Mouse (Mus musculus) forebrain, embryonic 10.5 days (tissue): Measurements from ENCODE around the gene Utp11. TPM values are rescaled to one million over a fixed set of nuclear protein-coding genes. Genes with fewer than 3 reads are reported as not detected.

ENCODE experiments used
- DNase-seq: peaks from one replicate; pipeline ENCODE4 v3.0.0-alpha.2; 2017; ENCODE audit warnings: low spot score; ENCODE audit errors: extremely low spot score
- H3K27ac ChIP-seq: fragments of 300-500 bp; sonication (generic); 2 replicates; pipeline ENCODE4 v1.5.1; 2016; ENCODE audit warnings: mild to moderate bottlenecking
- H3K27me3 ChIP-seq: fragments of 300-500 bp; sonication (generic); 2 replicates; pipeline ENCODE4 v1.6.1; 2016; ENCODE audit warnings: mild to moderate bottlenecking; ENCODE audit not compliant: poor library complexity, severe bottlenecking
- H3K36me3 ChIP-seq: fragments of 300-500 bp; sonication (generic); replicated peaks from 2 replicates; pipeline ENCODE4 v1.6.1; 2016; ENCODE audit warnings: mild to moderate bottlenecking, moderate library complexity
- H3K4me1 ChIP-seq: fragments of 300-500 bp; sonication (generic); 2 replicates; pipeline ENCODE4 v1.6.1; 2016
- H3K4me3 ChIP-seq: fragments of 300-500 bp; sonication (generic); 2 replicates; pipeline ENCODE4 v1.5.1; 2016; ENCODE audit warnings: mild to moderate bottlenecking, moderate library complexity
- H3K9me3 ChIP-seq: fragments of 300-500 bp; sonication (generic); 2 replicates; pipeline ENCODE4 v1.6.1; 2016; ENCODE audit warnings: mild to moderate bottlenecking, moderate library complexity
- WGBS: fragments of 180-500 bp; shearing (Covaris S2); methylation state at CpG from one replicate; pipeline ENCODE4 v1.1.7; 2016; 5-methylcytosine and 5-hydroxymethylcytosine counted together
- polyA plus RNA-seq: library from polyadenylated mRNA; unstranded; fragments of >200 nt; fragmentation: Nextera tagmentation; extraction: Ambion mirVana; gene quantifications from 2 replicates; pipeline ENCODE4 v1.2.1, GENCODE M21; 2016

Utp11 gene
- polyA plus RNA-seq, 1 experiment from 2014 or later, result 65.9 TPM

DNA sequence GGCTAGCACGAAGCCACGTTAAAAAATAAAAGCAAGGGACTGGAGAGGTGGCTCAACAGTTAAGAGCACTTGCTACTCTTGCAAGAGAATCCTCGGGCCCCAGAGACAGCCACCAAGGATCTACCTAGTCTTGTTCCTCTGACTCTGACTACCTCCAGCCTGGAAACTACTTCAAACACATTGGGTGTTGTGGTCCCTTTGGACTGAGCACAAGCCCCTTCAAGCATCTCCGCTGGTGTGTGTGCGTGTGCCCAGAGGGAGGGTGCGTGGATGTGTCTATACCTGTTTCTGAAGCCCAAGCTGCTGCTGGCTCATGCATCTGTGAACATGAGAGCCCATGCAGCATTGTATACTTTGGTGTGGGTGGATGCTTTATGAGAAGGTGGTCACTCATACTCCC is 17.4 kb downstream of the Utp11 start:
- peaks cover 38% of the 10 kb centered on the region for H3K4me1 ChIP-seq
- WGBS, result 89% methylated on average over 6 of the region's 6 CpGs
- H3K27ac ChIP-seq, result no peak overlapping the region
- H3K4me3 ChIP-seq, result no peak overlapping the region
- peaks cover 49% of the 10 kb centered on the region for H3K36me3 ChIP-seq
- peaks cover 39% of the 10 kb centered on the region for H3K27me3 ChIP-seq
- H3K9me3 ChIP-seq, result no peaks in the 10 kb centered on the region
- no peak for DNase-seq

GRCm38 (mm10) chr4:124675037-124675436 is 18.4 kb downstream of the Utp11 start:
- H3K27ac ChIP-seq, result no peak overlapping the region
- H3K27me3 ChIP-seq, result peaks cover 48% of the 10 kb centered on the region
- peaks cover 46% of the 10 kb centered on the region for H3K4me1 ChIP-seq
- H3K36me3 ChIP-seq, result peaks cover 40% of the 10 kb centered on the region
- no peaks in the 10 kb centered on the region for H3K9me3 ChIP-seq
- H3K4me3 ChIP-seq, result no peak overlapping the region
- WGBS, result 2% methylated on average over 4 of the region's 4 CpGs
- DNase-seq, result no peak

DNA sequence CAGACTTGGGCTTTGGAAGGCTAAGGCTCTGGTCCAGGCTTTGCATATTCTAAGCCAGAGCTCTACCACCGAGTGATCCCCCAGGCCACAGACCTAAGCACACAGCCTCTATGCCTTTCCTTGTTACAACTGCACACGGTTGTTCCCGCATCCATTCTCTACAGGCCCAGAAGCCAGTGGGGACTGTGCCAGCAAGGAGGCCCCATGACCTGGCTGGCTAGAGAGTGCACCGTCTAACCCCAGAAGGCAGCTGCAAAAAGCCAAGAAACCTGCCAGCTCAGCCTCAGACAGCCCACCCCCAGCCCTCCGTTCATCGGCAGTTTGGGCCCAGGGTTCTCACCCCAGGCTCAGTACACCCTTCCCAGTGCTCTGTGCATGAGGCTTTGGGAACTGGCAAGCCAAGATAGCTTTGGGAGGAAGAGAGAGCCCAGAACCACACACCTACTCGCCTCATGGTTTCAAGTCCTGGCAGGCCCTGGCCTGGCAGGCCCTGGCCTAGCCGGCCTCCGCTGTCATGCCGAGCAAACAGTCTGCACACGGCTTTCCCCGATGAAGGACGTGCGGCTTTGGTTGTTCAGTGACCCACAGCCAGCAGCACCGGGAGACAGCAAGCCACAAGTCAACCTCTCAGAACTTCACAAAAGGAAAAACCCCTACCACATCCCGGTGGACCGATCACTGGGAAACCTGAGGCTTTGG is 18.9 kb downstream of the Utp11 start:
- Histone ChIP-seq H3K4me3 (no peak overlapping the region), H3K27me3 (peaks cover 52% of the 10 kb centered on the region), H3K36me3 (peaks cover 35% of the 10 kb centered on the region), H3K27ac (peak overlapping the region; percentile 67), H3K4me1 (peaks cover 46% of the 10 kb centered on the region), H3K9me3 (no peaks in the 10 kb centered on the region)
- 54% methylated on average over 17 of the region's 17 CpGs for WGBS
- DNase-seq, result no peak

DNA sequence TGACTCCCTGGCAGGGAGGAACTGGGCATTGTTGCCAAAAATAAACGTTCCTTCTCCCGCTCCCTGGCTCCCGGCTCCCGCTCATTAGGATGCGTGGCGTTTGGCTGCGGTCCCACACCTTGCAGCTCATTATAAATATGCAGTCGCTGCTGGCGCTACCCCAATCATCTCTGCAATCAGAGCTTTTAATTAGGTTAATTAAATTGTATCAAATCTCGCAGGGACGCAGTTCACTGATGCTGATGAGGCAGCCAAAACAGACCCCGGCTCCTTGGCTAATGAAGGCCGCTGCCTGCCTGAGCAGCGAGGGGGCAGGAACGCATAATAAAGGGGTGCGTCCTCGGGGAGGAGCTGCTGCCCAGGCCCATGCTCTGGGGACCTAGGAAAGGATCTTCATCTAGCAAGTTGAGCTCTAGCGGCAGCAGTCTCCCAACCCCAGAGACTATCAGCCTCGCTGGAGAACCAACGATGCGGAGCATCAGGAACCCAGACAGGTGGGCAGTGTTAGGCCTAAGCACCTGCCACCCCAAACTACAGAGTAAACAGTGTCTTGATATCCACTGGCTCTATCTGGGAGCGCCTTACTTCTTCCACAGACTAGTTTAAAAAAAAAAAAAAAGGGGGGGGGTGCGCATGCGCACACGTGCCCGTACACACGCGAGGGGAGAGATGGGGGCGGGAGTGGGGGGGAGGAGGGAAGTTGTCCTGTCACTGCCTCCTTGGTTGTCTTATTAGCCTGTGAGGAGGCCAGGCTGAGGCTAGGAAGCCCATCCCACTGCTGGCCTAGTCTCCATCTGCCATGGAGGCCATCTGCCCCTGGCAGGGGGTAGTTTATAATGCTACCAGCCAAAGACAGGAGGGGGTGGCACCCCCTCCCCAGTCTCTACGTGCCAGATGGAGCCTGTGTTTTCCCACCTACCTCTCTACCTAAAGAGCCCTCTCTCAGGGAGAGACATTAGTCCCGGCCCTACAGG is 20.8 kb downstream of the Utp11 start:
- peak overlapping the region; percentile 52 for H3K27ac ChIP-seq

DNA sequence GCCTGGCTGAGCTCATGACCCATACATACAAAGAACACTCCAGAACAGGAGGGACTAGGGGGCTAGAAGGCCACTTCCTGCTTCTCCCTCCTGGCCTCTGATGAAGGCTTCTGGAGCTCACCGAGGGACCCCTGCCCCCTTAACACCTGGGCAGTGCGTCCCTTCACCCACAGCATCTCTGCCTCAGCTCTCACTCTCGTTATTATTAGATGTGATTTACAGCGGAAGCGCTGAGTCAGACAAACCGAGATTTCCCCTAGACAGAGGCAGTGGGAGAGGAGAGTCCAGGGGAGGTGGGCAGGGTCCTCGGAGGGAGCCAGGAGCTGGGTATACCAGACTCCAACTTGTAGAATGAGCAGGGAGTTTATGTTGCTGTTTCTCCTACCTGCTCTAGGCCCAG is 21.8 kb downstream of the Utp11 start:
- Histone ChIP-seq H3K9me3 (no peaks in the 10 kb centered on the region), H3K36me3 (peaks cover 7% of the 10 kb centered on the region), H3K27me3 (peaks cover 81% of the 10 kb centered on the region), H3K4me1 (peaks cover 71% of the 10 kb centered on the region), H3K4me3 (peak overlapping the region; percentile 36; the same call in 1 of the 2 replicates), H3K27ac (peak overlapping the region; percentile 52; the same call in 1 of the 2 replicates)
- DNase-seq, result no peak
- 35% methylated on average over 7 of the region's 7 CpGs for WGBS

More for the DNA sequence above, 20.8 kb downstream of the Utp11 start:
- peaks cover 60% of the 10 kb centered on the region for H3K4me1 ChIP-seq
- peak; percentile 48 for DNase-seq
- peak overlapping the region; percentile 36 for H3K4me3 ChIP-seq
- H3K27me3 ChIP-seq, result peaks cover 70% of the 10 kb centered on the region
- 3% methylated on average over 30 of the region's 31 CpGs for WGBS
- H3K36me3 ChIP-seq, result peaks cover 16% of the 10 kb centered on the region
- no peaks in the 10 kb centered on the region for H3K9me3 ChIP-seq

DNA sequence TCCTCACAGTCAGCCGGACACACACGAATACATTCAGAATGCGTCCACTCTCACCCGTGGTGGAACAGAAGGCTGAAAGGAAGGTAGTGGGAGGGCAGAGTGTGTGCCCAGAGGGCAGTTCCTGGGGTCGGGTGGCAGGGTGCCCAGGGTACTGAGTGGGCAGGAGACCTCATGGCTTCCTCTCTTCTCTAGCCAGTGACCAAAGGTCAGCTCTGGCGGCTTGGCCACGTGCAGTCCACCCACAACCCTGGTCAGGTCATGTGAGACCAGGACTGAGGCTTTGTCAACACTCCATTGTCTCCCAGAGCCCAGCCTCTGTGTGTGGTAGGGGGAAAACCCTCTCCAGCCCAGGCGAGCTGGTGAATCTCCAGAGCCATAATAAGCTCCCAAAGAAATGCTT is 23.2 kb downstream of the Utp11 start:
- H3K4me3 ChIP-seq, result no peak overlapping the region
- DNase-seq, result no peak
- no peaks in the 10 kb centered on the region for H3K36me3 ChIP-seq
- no peaks in the 10 kb centered on the region for H3K9me3 ChIP-seq
- H3K27ac ChIP-seq, result no peak overlapping the region
- H3K4me1 ChIP-seq, result peaks cover 75% of the 10 kb centered on the region
- WGBS, result 75% methylated on average over 8 of the region's 8 CpGs
- peaks cover 94% of the 10 kb centered on the region for H3K27me3 ChIP-seq

DNA sequence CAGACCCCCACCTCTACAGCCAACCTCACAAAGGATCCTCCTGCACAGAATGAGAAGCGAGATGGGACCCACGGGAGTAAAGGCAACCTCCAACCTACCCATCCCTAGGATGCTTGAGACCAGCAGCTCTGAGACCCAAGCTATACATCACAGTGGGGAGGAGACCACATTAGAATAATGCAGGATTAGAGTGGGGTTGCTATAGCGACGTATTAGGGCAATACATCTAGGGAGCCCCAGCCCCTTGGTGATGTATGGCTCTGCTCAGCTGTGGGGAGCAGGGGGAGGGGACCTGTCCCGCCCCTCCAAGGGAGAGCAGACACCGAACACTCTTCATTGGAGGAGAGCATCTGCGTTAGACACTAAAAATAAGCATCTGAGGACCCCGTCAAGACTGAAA is 25.3 kb downstream of the Utp11 start:
- DNase-seq, result no peak
- peaks cover 98% of the 10 kb centered on the region for H3K27me3 ChIP-seq
- H3K4me1 ChIP-seq, result peaks cover 64% of the 10 kb centered on the region
- H3K9me3 ChIP-seq, result no peaks in the 10 kb centered on the region
- H3K27ac ChIP-seq, result peak overlapping the region; percentile 78
- H3K4me3 ChIP-seq, result peak overlapping the region; percentile 33; the same call in 1 of the 2 replicates
- H3K36me3 ChIP-seq, result no peaks in the 10 kb centered on the region
- WGBS, result 8% methylated on average over 8 of the region's 8 CpGs

DNA sequence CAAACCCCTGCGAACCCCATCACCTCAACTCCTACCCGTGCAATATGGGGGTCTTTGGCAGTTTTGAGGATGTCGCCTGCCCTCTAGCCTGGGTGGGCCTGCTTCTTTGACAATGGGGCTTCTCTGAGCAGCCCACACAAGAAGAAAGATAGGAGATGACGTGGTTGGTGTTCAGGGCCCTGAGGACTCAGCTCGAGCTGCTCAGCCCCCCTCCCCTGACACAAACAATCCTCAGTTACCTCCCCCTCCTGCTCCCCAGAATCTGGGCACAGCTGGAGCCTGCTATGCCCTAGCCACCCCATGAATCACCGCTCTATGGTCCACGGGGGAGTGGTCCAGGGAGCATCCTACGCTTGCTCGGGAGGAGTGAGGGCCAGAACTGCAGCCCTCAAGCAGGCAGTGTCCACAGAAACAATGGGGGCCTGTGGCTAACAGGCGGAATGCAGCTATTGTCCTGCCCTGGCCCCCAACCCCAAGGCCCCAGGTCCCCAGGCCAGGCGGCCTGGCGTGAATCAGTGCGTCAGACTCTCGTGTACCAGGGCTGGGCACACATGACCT is 25.8 kb downstream of the Utp11 start:
- 12% methylated on average over 14 of the region's 14 CpGs for WGBS
- peak overlapping the region; percentile 33; the same call in 1 of the 2 replicates for H3K4me3 ChIP-seq
- peak overlapping the region; percentile 78 for H3K27ac ChIP-seq
- H3K36me3 ChIP-seq, result no peaks in the 10 kb centered on the region
- H3K9me3 ChIP-seq, result no peaks in the 10 kb centered on the region
- H3K27me3 ChIP-seq, result peaks cover 98% of the 10 kb centered on the region
- DNase-seq, result no peak
- H3K4me1 ChIP-seq, result peaks cover 60% of the 10 kb centered on the region

DNA sequence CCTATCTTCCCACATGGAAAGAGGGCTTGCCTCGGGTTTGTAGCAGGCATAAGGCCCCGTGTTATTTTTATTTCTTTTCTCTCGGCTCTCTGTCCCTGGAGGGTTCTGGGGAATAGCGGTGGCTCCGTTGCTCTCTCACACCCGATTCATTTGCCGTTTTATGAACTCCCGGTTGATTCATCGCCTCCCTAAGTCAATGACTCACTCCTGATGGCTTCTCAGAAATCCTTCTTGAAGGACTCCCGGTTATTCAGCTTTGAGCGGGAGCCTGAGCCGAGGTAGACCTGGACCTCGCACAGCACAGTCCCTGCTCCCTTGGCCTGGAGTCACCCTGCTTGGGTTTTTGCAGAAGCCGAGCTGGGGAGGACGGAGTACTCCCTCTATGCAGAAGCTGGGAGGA is 28.8 kb downstream of the Utp11 start:
- no peak for DNase-seq
- Histone ChIP-seq H3K9me3 (no peaks in the 10 kb centered on the region), H3K27me3 (peaks cover 100% of the 10 kb centered on the region), H3K4me3 (no peak overlapping the region), H3K4me1 (peaks cover 53% of the 10 kb centered on the region), H3K36me3 (no peaks in the 10 kb centered on the region), H3K27ac (no peak overlapping the region)
- 92% methylated on average over 15 of the region's 15 CpGs for WGBS

DNA sequence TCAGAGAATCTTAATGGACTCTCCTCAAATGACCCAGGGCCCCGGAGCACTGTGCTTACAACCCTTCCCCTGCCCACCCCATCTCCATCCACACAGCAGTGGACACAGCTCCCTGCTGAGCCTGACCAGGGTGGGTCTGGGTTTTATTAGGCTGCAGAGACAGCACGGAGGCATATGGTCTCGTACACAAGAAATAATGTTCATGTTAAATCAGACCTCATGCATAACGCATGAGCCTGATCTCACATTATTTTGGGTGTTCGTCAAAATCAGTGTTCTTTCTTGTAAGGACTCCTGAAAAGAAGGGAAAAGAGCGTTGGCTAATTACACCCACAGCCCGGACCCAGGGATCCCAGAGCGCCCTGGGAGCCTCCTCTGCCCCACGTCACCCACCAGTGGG is 29.2 kb downstream of the Utp11 start:
- Histone ChIP-seq H3K27me3 (peaks cover 100% of the 10 kb centered on the region), H3K27ac (no peak overlapping the region), H3K4me3 (no peak overlapping the region), H3K36me3 (no peaks in the 10 kb centered on the region), H3K4me1 (peaks cover 57% of the 10 kb centered on the region), H3K9me3 (no peaks in the 10 kb centered on the region)
- DNase-seq, result no peak
- 78% methylated on average over 9 of the region's 9 CpGs for WGBS

DNA sequence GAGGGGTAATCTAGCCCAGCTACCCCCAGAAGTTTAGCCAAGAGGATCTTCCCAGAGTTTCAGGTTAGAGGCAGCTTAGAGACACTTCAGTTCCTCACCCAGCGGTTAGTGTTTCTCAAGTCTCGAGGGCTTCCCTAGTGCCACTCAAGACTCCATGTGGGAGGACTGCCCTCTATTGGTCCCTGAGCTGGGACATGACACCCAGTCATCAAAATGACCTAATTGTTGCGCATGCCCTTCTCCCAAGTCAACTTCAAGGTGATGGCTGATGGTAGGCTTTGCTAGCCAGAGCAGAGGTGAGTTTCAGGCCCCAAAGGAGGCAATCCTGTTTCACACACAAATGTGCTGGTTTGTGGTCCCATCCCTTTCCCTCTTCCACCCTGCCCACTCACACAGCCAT is 30.4 kb downstream of the Utp11 start:
- Histone ChIP-seq H3K4me1 (peaks cover 59% of the 10 kb centered on the region), H3K9me3 (no peaks in the 10 kb centered on the region), H3K4me3 (no peak overlapping the region), H3K36me3 (no peaks in the 10 kb centered on the region), H3K27ac (no peak overlapping the region), H3K27me3 (peaks cover 100% of the 10 kb centered on the region)
- DNase-seq, result no peak
- WGBS, result 64% methylated on average over 3 of the region's 3 CpGs

DNA sequence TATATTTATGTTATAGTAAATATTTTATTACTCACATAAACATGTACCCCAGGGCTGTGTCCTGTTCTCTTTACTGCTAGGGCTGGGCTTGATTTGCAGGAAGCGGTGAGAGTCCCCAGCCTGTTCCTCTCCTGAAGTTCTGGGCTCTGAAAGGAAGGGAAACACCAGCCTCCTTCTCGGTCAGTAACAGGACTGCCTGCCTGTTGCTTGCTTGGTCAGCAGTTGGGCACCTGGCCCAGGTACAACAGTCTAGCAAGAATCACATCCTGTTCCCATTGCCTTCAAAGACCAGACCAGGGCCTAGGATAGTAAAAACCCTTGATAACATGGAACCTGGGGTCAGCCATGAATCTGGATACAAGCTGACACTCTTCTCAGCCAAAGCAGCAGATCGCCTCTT is 32.8 kb downstream of the Utp11 start:
- DNase-seq, result no peak
- Histone ChIP-seq H3K9me3 (no peaks in the 10 kb centered on the region), H3K4me1 (peaks cover 62% of the 10 kb centered on the region), H3K27me3 (peaks cover 99% of the 10 kb centered on the region), H3K4me3 (peak overlapping the region; percentile 63), H3K36me3 (no peaks in the 10 kb centered on the region), H3K27ac (no peak overlapping the region)
- WGBS, result 31% methylated on average over 3 of the region's 3 CpGs
